Comparison of ENCODE assay signal across 14 mouse cellular contexts in the genomic region with DNA sequence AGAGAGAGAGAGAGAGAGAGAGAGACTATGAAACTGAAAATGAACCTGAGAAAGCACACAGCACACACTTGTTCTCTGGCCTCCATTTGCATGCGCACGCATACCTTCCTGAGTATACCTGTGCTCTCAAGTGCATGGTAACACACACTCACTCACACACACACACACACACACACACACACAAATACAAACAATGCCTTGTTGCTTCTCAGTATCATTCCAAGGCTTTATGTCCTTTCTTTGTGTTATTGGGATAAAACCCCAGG.
"Had no signal": no experiment of that assay in that cellular context is flagged by ENCODE, and none has a peak within 500 bp of the region (broad histone marks: within the 10 kb centered on the region; RNA-seq: fewer than 3 reads in every experiment).

No protein-coding gene starts in this region.

- H3K9ac ChIP-seq: kidney, embryonic 15.5 days; limb, embryonic 13.5 days; liver, embryonic 15.5 days; lung, embryonic 14.5 days; neural tube, embryonic 15.5 days; stomach, embryonic 15.5 days had no signal

- H3K4me3 ChIP-seq: kidney, embryonic 15.5 days; limb, embryonic 13.5 days; liver, embryonic 15.5 days; midbrain, embryonic 10.5 days; myocyte; neural tube, embryonic 15.5 days; stomach, embryonic 15.5 days had no signal

- H3K4me2 ChIP-seq: kidney, embryonic 15.5 days; limb, embryonic 13.5 days; liver, embryonic 15.5 days; lung, embryonic 14.5 days; neural tube, embryonic 15.5 days; stomach, embryonic 15.5 days had no signal

- H3K4me1 ChIP-seq: kidney, embryonic 15.5 days; limb, embryonic 13.5 days; liver, embryonic 15.5 days; neural tube, embryonic 15.5 days; stomach, embryonic 15.5 days had no signal

- H3K36me3 ChIP-seq: kidney, embryonic 15.5 days; limb, embryonic 13.5 days; liver, embryonic 15.5 days; midbrain, embryonic 10.5 days; neural tube, embryonic 15.5 days; stomach, embryonic 15.5 days had no signal

- H3K27ac ChIP-seq: kidney, embryonic 15.5 days; limb, embryonic 13.5 days; liver, embryonic 15.5 days; midbrain, embryonic 10.5 days; neural tube, embryonic 15.5 days; stomach, embryonic 15.5 days had no signal

- H3K27me3 ChIP-seq: kidney, embryonic 15.5 days; limb, embryonic 13.5 days; liver, embryonic 15.5 days; neural tube, embryonic 15.5 days; stomach, embryonic 15.5 days had no signal

- DNase-seq: kidney, postnatal 14 days; left cerebral cortex, postnatal 4 days; lung, postnatal 14 days; midbrain, embryonic 14.5 days; right cerebral cortex, postnatal 4 days; spleen, adult 18-20 months had no signal

- H3K9me3 ChIP-seq: kidney, embryonic 15.5 days; limb, embryonic 13.5 days; liver, embryonic 15.5 days; midbrain, embryonic 10.5 days; neural tube, embryonic 15.5 days; stomach, embryonic 15.5 days had no signal
